Mouse (Mus musculus) kidney, adult 18-20 months (tissue): ENCODE results near the gene Gsdma.

Experiments
- DNase-seq: peaks from one replicate; pipeline ENCODE4 v3.0.0; 2021

The Gsdma gene

GRCm38 (mm10) chr11:98681786-98682745 is 17.9 kb downstream of the Gsdma start, which contains the start of gene Psmd3:
Psmd3 (plus strand) TSS chr11:98682554.
- peak; percentile 98 for DNase-seq

GRCm38 (mm10) chr11:98682811-98683210 is 18.7 kb downstream of the Gsdma start:
- peak; percentile 31 for DNase-seq

- DNase-seq, result peak; percentile 21
Observed at GRCm38 (mm10) chr11:98685642-98686041, 21.5 kb downstream of the Gsdma start.

- peak; percentile 70 for DNase-seq
Observed at GRCm38 (mm10) chr11:98686976-98687375, 22.8 kb downstream of the Gsdma start.

- DNase-seq, result no peak
Observed at GRCm38 (mm10) chr11:98688009-98688408, 23.9 kb downstream of the Gsdma start.

- peak; percentile 21 for DNase-seq
Observed at GRCm38 (mm10) chr11:98693201-98693600, 29.1 kb downstream of the Gsdma start.

- DNase-seq, result no peak
Observed at GRCm38 (mm10) chr11:98693746-98694145, 29.6 kb downstream of the Gsdma start.

- no peak for DNase-seq
Observed at GRCm38 (mm10) chr11:98694301-98694700, 30.1 kb downstream of the Gsdma start.

GRCm38 (mm10) chr11:98695408-98695807 is 31.3 kb downstream of the Gsdma start:
- no peak for DNase-seq

GRCm38 (mm10) chr11:98696454-98697216 is 32.5 kb downstream of the Gsdma start:
- no peak for DNase-seq

- DNase-seq, result peak; percentile 36
Observed at GRCm38 (mm10) chr11:98697225-98697624, 33.1 kb downstream of the Gsdma start.

GRCm38 (mm10) chr11:98698849-98699640 is 34.9 kb downstream of the Gsdma start:
- DNase-seq, result no peak

GRCm38 (mm10) chr11:98699911-98700310 is 35.8 kb downstream of the Gsdma start:
- peak; percentile 87 for DNase-seq

- no peak for DNase-seq
Observed at GRCm38 (mm10) chr11:98701213-98701670, 37.1 kb downstream of the Gsdma start, which contains the start of gene Csf3. Csf3 (plus strand) TSS chr11:98701263.

GRCm38 (mm10) chr11:98702323-98702722 is 38.2 kb downstream of the Gsdma start:
- DNase-seq, result no peak

- DNase-seq, result no peak
Observed at GRCm38 (mm10) chr11:98705021-98705420, 40.9 kb downstream of the Gsdma start.

GRCm38 (mm10) chr11:98707401-98708281 is 43.5 kb downstream of the Gsdma start:
- peak; percentile 54 for DNase-seq

GRCm38 (mm10) chr11:98708282-98708956 is 44.3 kb downstream of the Gsdma start:
- peak; percentile 37 for DNase-seq

- peak; percentile 78 for DNase-seq
Observed at GRCm38 (mm10) chr11:98709001-98709741, 45.0 kb downstream of the Gsdma start.

- peak; percentile 90 for DNase-seq
Observed at GRCm38 (mm10) chr11:98710416-98711045, 46.4 kb downstream of the Gsdma start.
